Mouse (Mus musculus) bone marrow macrophage, adult 2 months (primary cell): ENCODE results near the gene Cyfip2.

Experiments used
- CTCF ChIP-seq: IDR thresholded peaks from 2 replicates; pipeline ENCODE4 v1.5.1; 2012; ENCODE audit warnings: low read depth, mild to moderate bottlenecking, low read length, moderate library complexity
- POLR2A ChIP-seq: IDR thresholded peaks from 2 replicates; pipeline ENCODE4 v1.6.1; 2012; ENCODE audit warnings: mild to moderate bottlenecking, low read depth, low read length, borderline replicate concordance

GRCm38 (mm10) chr11:46349681-46350410 lies 37.2 kb upstream of the Cyfip2 start:
- TF ChIP-seq CTCF (no peak), POLR2A (no peak)
